Mouse (Mus musculus): ENCODE results near the gene Srsf1. TPM values are rescaled to one million over a fixed set of nuclear protein-coding genes. Genes with fewer than 3 reads are reported as not detected.

Gene Srsf1
- 337 and 377 TPM in 2 replicates for polyA plus RNA-seq (2016; fragmentation: Nextera tagmentation; extraction: Ambion mirVana)

- H3K27ac ChIP-seq = peak within 1 kb of the TSS; percentile 100
- peak; percentile 99 for DNase-seq (ENCODE audit: low spot score)
- no peaks in the 10 kb centered on the region for H3K27me3 ChIP-seq (ENCODE audit: insufficient read depth, poor library complexity, severe bottlenecking)
- H3K36me3 ChIP-seq = peaks cover 54% of the 10 kb centered on the region
- H3K4me3 ChIP-seq = peak within 1 kb of the TSS; percentile 99
- under 1% methylated on average over 60 of the region's 60 CpGs for WGBS
- H3K4me1 ChIP-seq (replicated peaks) = peaks cover 39% of the 10 kb centered on the region
- no peaks in the 10 kb centered on the region for H3K9me3 ChIP-seq
Measured at GRCm38 (mm10) chr11:88046944-88047794, at the start of gene Srsf1. Gene Srsf1, plus strand, starts transcription at chr11:88047373.

GRCm38 (mm10) chr11:87999751-88000150 lies 47.4 kb upstream of the Srsf1 start:
- no peak overlapping the region for H3K27ac ChIP-seq
- H3K4me1 ChIP-seq (replicated peaks) = no peaks in the 10 kb centered on the region
- no peak overlapping the region for H3K4me3 ChIP-seq
- DNase-seq (ENCODE audit: low spot score) = no peak
- WGBS = 88% methylated on average over 5 of the region's 5 CpGs
- no peaks in the 10 kb centered on the region for H3K27me3 ChIP-seq (ENCODE audit: insufficient read depth, poor library complexity, severe bottlenecking)
- peaks cover 4% of the 10 kb centered on the region; the same call in 1 of the 2 replicates for H3K9me3 ChIP-seq
- H3K36me3 ChIP-seq = peaks cover 25% of the 10 kb centered on the region

GRCm38 (mm10) chr11:88002738-88003137 lies 44.4 kb upstream of the Srsf1 start:
- H3K9me3 ChIP-seq = peaks cover 4% of the 10 kb centered on the region
- peaks cover 19% of the 10 kb centered on the region for H3K36me3 ChIP-seq
- H3K27me3 ChIP-seq (ENCODE audit: insufficient read depth, poor library complexity, severe bottlenecking) = no peaks in the 10 kb centered on the region
- H3K4me1 ChIP-seq (replicated peaks) = peaks cover 4% of the 10 kb centered on the region; the same call in 1 of the 2 replicates
- 63% methylated on average over 4 of the region's 4 CpGs for WGBS
- no peak for DNase-seq (ENCODE audit: low spot score)
- no peak overlapping the region for H3K27ac ChIP-seq
- no peak overlapping the region for H3K4me3 ChIP-seq

- no peak for DNase-seq (ENCODE audit: low spot score)
- Histone ChIP-seq H3K27me3 (ENCODE audit: insufficient read depth, poor library complexity, severe bottlenecking) (no peaks in the 10 kb centered on the region), H3K4me1 (replicated peaks) (peaks cover 10% of the 10 kb centered on the region; the same call in 1 of the 2 replicates), H3K9me3 (peaks cover 4% of the 10 kb centered on the region), H3K27ac (no peak overlapping the region), H3K36me3 (peaks cover 17% of the 10 kb centered on the region), H3K4me3 (no peak overlapping the region)
- 64% methylated on average over 2 of the region's 2 CpGs for WGBS
Measured at GRCm38 (mm10) chr11:88004123-88004522, 43.0 kb upstream of the Srsf1 start.

- 73% methylated on average over 1 of the region's 1 CpGs for WGBS
- peaks cover 19% of the 10 kb centered on the region for H3K4me1 ChIP-seq (replicated peaks)
- no peaks in the 10 kb centered on the region; the same call in 1 of the 2 replicates for H3K9me3 ChIP-seq
- DNase-seq (ENCODE audit: low spot score) = no peak
- peaks cover 9% of the 10 kb centered on the region for H3K27me3 ChIP-seq (ENCODE audit: insufficient read depth, poor library complexity, severe bottlenecking)
- H3K27ac ChIP-seq = no peak overlapping the region
- no peak overlapping the region for H3K4me3 ChIP-seq
- no peaks in the 10 kb centered on the region for H3K36me3 ChIP-seq
Measured at GRCm38 (mm10) chr11:88008641-88009040, 38.5 kb upstream of the Srsf1 start.

- Histone ChIP-seq H3K27ac (peak overlapping the region; percentile 57), H3K27me3 (ENCODE audit: insufficient read depth, poor library complexity, severe bottlenecking) (peaks cover 9% of the 10 kb centered on the region), H3K4me1 (replicated peaks) (peaks cover 19% of the 10 kb centered on the region), H3K9me3 (no peaks in the 10 kb centered on the region; the same call in 1 of the 2 replicates), H3K4me3 (no peak overlapping the region), H3K36me3 (no peaks in the 10 kb centered on the region)
- 31% methylated on average over 16 of the region's 16 CpGs for WGBS
- DNase-seq (ENCODE audit: low spot score) = no peak
Measured at GRCm38 (mm10) chr11:88009542-88010190, 37.5 kb upstream of the Srsf1 start.

- no peaks in the 10 kb centered on the region for H3K36me3 ChIP-seq
- no peaks in the 10 kb centered on the region for H3K9me3 ChIP-seq
- H3K27ac ChIP-seq = no peak overlapping the region
- no peak overlapping the region for H3K4me3 ChIP-seq
- peaks cover 9% of the 10 kb centered on the region for H3K27me3 ChIP-seq (ENCODE audit: insufficient read depth, poor library complexity, severe bottlenecking)
- H3K4me1 ChIP-seq (replicated peaks) = peaks cover 18% of the 10 kb centered on the region
- DNase-seq (ENCODE audit: low spot score) = no peak
- 79% methylated on average over 11 of the region's 11 CpGs for WGBS
Measured at GRCm38 (mm10) chr11:88011208-88011913, 35.8 kb upstream of the Srsf1 start.

GRCm38 (mm10) chr11:88011914-88012419 lies 35.2 kb upstream of the Srsf1 start:
- H3K9me3 ChIP-seq = no peaks in the 10 kb centered on the region
- no peak overlapping the region for H3K4me3 ChIP-seq
- no peak overlapping the region for H3K27ac ChIP-seq
- DNase-seq (ENCODE audit: low spot score) = no peak
- H3K36me3 ChIP-seq = no peaks in the 10 kb centered on the region
- H3K27me3 ChIP-seq (ENCODE audit: insufficient read depth, poor library complexity, severe bottlenecking) = peaks cover 9% of the 10 kb centered on the region
- peaks cover 15% of the 10 kb centered on the region for H3K4me1 ChIP-seq (replicated peaks)
- WGBS = 93% methylated on average over 7 of the region's 7 CpGs

GRCm38 (mm10) chr11:88012621-88013244 lies 34.4 kb upstream of the Srsf1 start:
- DNase-seq (ENCODE audit: low spot score) = no peak
- H3K4me1 ChIP-seq (replicated peaks) = peaks cover 15% of the 10 kb centered on the region
- no peaks in the 10 kb centered on the region for H3K9me3 ChIP-seq
- no peaks in the 10 kb centered on the region for H3K36me3 ChIP-seq
- WGBS = 93% methylated on average over 11 of the region's 11 CpGs
- peaks cover 9% of the 10 kb centered on the region for H3K27me3 ChIP-seq (ENCODE audit: insufficient read depth, poor library complexity, severe bottlenecking)
- no peak overlapping the region for H3K27ac ChIP-seq
- no peak overlapping the region for H3K4me3 ChIP-seq

GRCm38 (mm10) chr11:88013632-88014031 lies 33.5 kb upstream of the Srsf1 start:
- Histone ChIP-seq H3K9me3 (no peaks in the 10 kb centered on the region), H3K4me1 (replicated peaks) (peaks cover 13% of the 10 kb centered on the region), H3K36me3 (no peaks in the 10 kb centered on the region), H3K27me3 (ENCODE audit: insufficient read depth, poor library complexity, severe bottlenecking) (peaks cover 9% of the 10 kb centered on the region), H3K4me3 (no peak overlapping the region), H3K27ac (no peak overlapping the region)
- DNase-seq (ENCODE audit: low spot score) = no peak
- 91% methylated on average over 10 of the region's 10 CpGs for WGBS

- no peak overlapping the region for H3K4me3 ChIP-seq
- WGBS = 94% methylated on average over 11 of the region's 11 CpGs
- H3K36me3 ChIP-seq = no peaks in the 10 kb centered on the region
- H3K9me3 ChIP-seq = no peaks in the 10 kb centered on the region
- no peak for DNase-seq (ENCODE audit: low spot score)
- no peak overlapping the region for H3K27ac ChIP-seq
- H3K4me1 ChIP-seq (replicated peaks) = peaks cover under 1% of the 10 kb centered on the region
- peaks cover under 1% of the 10 kb centered on the region; the same call in 1 of the 2 replicates for H3K27me3 ChIP-seq (ENCODE audit: insufficient read depth, poor library complexity, severe bottlenecking)
Measured at GRCm38 (mm10) chr11:88015161-88015560, 32.0 kb upstream of the Srsf1 start.

- H3K4me3 ChIP-seq = no peak overlapping the region
- no peak for DNase-seq (ENCODE audit: low spot score)
- 84% methylated on average over 6 of the region's 6 CpGs for WGBS
- no peaks in the 10 kb centered on the region; the same call in 1 of the 2 replicates for H3K27me3 ChIP-seq (ENCODE audit: insufficient read depth, poor library complexity, severe bottlenecking)
- no peaks in the 10 kb centered on the region for H3K9me3 ChIP-seq
- no peaks in the 10 kb centered on the region for H3K36me3 ChIP-seq
- no peaks in the 10 kb centered on the region for H3K4me1 ChIP-seq (replicated peaks)
- H3K27ac ChIP-seq = no peak overlapping the region
Measured at GRCm38 (mm10) chr11:88015795-88016194, 31.4 kb upstream of the Srsf1 start.

All from hindbrain, embryonic 10.5 days (tissue).